Mouse (Mus musculus) midbrain, postnatal 0 days (tissue): ENCODE results near the gene Spp1. TPM values are rescaled to one million over a fixed set of nuclear protein-coding genes. Genes with fewer than 3 reads are reported as not detected.

Experiments
- ATAC-seq: fragments of 200-750 bp; cut with Nextera tagmentation; 2 replicates; pipeline ENCODE4 v1.8.0; 2017; ENCODE audit warnings: moderate number of reproducible peaks, mild to moderate bottlenecking, moderate TSS enrichment, moderate library complexity; ENCODE audit not compliant: low FRiP score
- DNase-seq: peaks from one replicate; pipeline ENCODE4 v3.0.0-alpha.2; 2015; ENCODE audit warnings: low spot score
- H3K27ac ChIP-seq: fragments of 300-500 bp; sonication (generic); 2 replicates; pipeline ENCODE4 v1.5.1; 2014; ENCODE audit warnings: low read depth, mild to moderate bottlenecking, low read length, mixed read lengths
- H3K27me3 ChIP-seq: fragments of 300-500 bp; sonication (generic); 2 replicates; pipeline ENCODE4 v1.6.1; 2014; ENCODE audit warnings: low read length, control low read depth, mixed read lengths; ENCODE audit not compliant: insufficient read depth
- H3K36me3 ChIP-seq: fragments of 300-500 bp; sonication (generic); 2 replicates; pipeline ENCODE4 v1.6.1; 2014; ENCODE audit warnings: low read length, control low read depth, mixed read lengths; ENCODE audit not compliant: insufficient read depth
- H3K4me1 ChIP-seq: fragments of 300-500 bp; sonication (generic); 2 replicates; pipeline ENCODE4 v1.6.1; 2014; ENCODE audit warnings: mild to moderate bottlenecking, control low read depth, antibody characterized with exemption, low read length, mixed read lengths; ENCODE audit not compliant: insufficient read depth
- H3K4me2 ChIP-seq: fragments of 300-500 bp; sonication (generic); 2 replicates; pipeline ENCODE4 v1.6.1; 2014; ENCODE audit warnings: low read depth, mild to moderate bottlenecking, low read length, mixed read lengths; ENCODE audit not compliant: poor library complexity, severe bottlenecking
- H3K4me3 ChIP-seq: fragments of 300-500 bp; sonication (generic); 2 replicates; pipeline ENCODE4 v1.5.1; 2014; ENCODE audit warnings: low read depth, mild to moderate bottlenecking, low read length, moderate library complexity
- H3K9ac ChIP-seq: fragments of 300-500 bp; sonication (generic); replicated peaks from 2 replicates; pipeline ENCODE4 v1.6.1; 2014; ENCODE audit warnings: mild to moderate bottlenecking, low read length, moderate library complexity, mixed read lengths; ENCODE audit not compliant: poor library complexity, severe bottlenecking
- H3K9me3 ChIP-seq: fragments of 300-500 bp; sonication (generic); 2 replicates; pipeline ENCODE4 v1.6.1; 2016; ENCODE audit warnings: low read length, control low read depth
- CTCF ChIP-seq: IDR thresholded peaks from 2 replicates; pipeline ENCODE4 v1.5.1; 2016; ENCODE audit warnings: antibody characterized with exemption, mild to moderate bottlenecking
- WGBS: fragments of 180-500 bp; shearing (Covaris S2); extraction: QIAGEN DNeasy Blood & Tissue Kit; methylation state at CpG from one replicate; pipeline ENCODE4 v1.1.7; 2014; 5-methylcytosine and 5-hydroxymethylcytosine counted together
- polyA plus RNA-seq: library from polyadenylated mRNA; unstranded; fragments of >200 nt; fragmentation: Nextera tagmentation; extraction: Ambion mirVana; gene quantifications from 2 replicates; pipeline ENCODE4 v1.2.1, GENCODE M21; 2015
- total RNA-seq: library from RNA; depleted of rRNA; stranded (reverse); fragments of >200 nt; gene quantifications from 2 replicates; pipeline ENCODE4 v1.2.3, GENCODE M21; 2014; rRNA removed

The Spp1 gene
- total RNA-seq (14.3 and 18.4 TPM in 2 replicates), polyA plus RNA-seq (25.9 and 31.2 TPM in 2 replicates)

DNA sequence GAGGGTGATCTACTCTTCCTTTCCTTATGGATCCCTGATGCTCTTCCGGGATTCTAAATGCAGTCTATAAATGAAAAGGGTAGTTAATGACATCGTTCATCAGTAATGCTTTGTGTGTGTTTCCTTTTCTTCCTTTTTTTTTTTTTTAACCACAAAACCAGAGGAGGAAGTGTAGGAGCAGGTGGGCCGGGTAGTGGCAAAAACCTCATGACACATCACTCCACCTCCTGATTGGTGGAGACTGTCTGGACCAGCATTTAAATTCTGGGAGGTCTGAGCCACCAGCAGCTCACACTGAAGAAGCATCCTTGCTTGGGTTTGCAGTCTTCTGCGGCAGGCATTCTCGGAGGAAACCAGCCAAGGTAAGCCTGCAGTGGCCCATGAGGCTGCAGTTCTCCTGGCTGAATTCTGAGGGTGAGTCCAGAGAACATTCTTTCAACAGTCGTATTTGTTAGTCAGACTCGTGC is at the start of gene Spp1:
TSS of gene Spp1 (plus strand) at position 284 of the 467 bp plus-strand sequence.
- no peaks in the 10 kb centered on the region for H3K36me3 ChIP-seq
- no peak for TF ChIP-seq CTCF
- no peak within 1 kb of the TSS for H3K4me2 ChIP-seq
- no peak within 1 kb of the TSS for H3K27ac ChIP-seq
- H3K9me3 ChIP-seq = no peaks in the 10 kb centered on the region
- no peak for ATAC-seq
- no peaks in the 10 kb centered on the region for H3K4me1 ChIP-seq
- H3K27me3 ChIP-seq = no peaks in the 10 kb centered on the region
- no peak for DNase-seq
- 77% methylated on average over 7 of the region's 7 CpGs for WGBS
- no peak within 1 kb of the TSS for H3K9ac ChIP-seq
- no peak within 1 kb of the TSS for H3K4me3 ChIP-seq

GRCm38 (mm10) chr5:104385521-104385920 is 49.4 kb upstream of the Spp1 start:
- Histone ChIP-seq H3K9ac (no peak overlapping the region), H3K4me2 (no peak overlapping the region), H3K9me3 (no peaks in the 10 kb centered on the region), H3K27me3 (no peaks in the 10 kb centered on the region), H3K4me3 (no peak overlapping the region), H3K4me1 (no peaks in the 10 kb centered on the region), H3K36me3 (no peaks in the 10 kb centered on the region), H3K27ac (no peak overlapping the region)
- no peak for ATAC-seq
- no peak for TF ChIP-seq CTCF
- DNase-seq = no peak
- 93% methylated on average over 16 of the region's 16 CpGs for WGBS

GRCm38 (mm10) chr5:104386908-104387307 is 48.0 kb upstream of the Spp1 start:
- 83% methylated on average over 5 of the region's 5 CpGs for WGBS
- no peaks in the 10 kb centered on the region for H3K27me3 ChIP-seq
- no peak for DNase-seq
- H3K4me2 ChIP-seq = no peak overlapping the region
- no peak overlapping the region for H3K27ac ChIP-seq
- no peaks in the 10 kb centered on the region for H3K4me1 ChIP-seq
- ATAC-seq = no peak
- H3K9me3 ChIP-seq = no peaks in the 10 kb centered on the region
- no peak for TF ChIP-seq CTCF
- H3K9ac ChIP-seq = no peak overlapping the region
- no peaks in the 10 kb centered on the region for H3K36me3 ChIP-seq
- no peak overlapping the region for H3K4me3 ChIP-seq

- no peak for ATAC-seq
- Histone ChIP-seq H3K4me2 (no peak overlapping the region), H3K9ac (no peak overlapping the region), H3K9me3 (no peaks in the 10 kb centered on the region), H3K36me3 (no peaks in the 10 kb centered on the region), H3K27ac (no peak overlapping the region), H3K4me3 (no peak overlapping the region), H3K4me1 (no peaks in the 10 kb centered on the region), H3K27me3 (no peaks in the 10 kb centered on the region)
- no peak for TF ChIP-seq CTCF
- 76% methylated on average over 2 of the region's 2 CpGs for WGBS
- no peak for DNase-seq
These were observed 44.0 kb upstream of the Spp1 start for GRCm38 (mm10) chr5:104390962-104391361.

DNA sequence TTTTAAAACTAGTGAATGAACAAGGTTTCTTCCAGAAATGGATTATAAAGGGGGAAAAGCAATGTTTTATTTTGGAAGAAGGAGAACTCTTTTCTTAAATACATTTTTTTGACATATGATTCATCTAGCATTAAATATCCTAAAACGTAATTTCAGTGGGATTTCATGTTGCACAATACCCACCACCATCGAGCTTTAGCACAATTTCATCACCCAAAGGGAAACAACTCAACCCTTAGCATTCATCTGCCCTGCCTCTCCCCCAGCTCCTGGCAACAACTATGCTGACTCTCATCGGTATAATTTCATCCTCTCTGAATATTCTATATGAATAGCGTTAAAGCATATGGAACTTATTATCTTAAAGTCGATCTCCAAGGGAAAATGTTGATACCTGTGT is 42.1 kb upstream of the Spp1 start:
- no peak for DNase-seq
- ATAC-seq = no peak
- 84% methylated on average over 5 of the region's 5 CpGs for WGBS
- H3K4me3 ChIP-seq = no peak overlapping the region
- no peak overlapping the region for H3K9ac ChIP-seq
- no peak overlapping the region for H3K4me2 ChIP-seq
- no peak for TF ChIP-seq CTCF
- H3K27ac ChIP-seq = no peak overlapping the region
- no peaks in the 10 kb centered on the region for H3K4me1 ChIP-seq
- H3K36me3 ChIP-seq = no peaks in the 10 kb centered on the region
- H3K27me3 ChIP-seq = no peaks in the 10 kb centered on the region
- no peaks in the 10 kb centered on the region for H3K9me3 ChIP-seq

DNA sequence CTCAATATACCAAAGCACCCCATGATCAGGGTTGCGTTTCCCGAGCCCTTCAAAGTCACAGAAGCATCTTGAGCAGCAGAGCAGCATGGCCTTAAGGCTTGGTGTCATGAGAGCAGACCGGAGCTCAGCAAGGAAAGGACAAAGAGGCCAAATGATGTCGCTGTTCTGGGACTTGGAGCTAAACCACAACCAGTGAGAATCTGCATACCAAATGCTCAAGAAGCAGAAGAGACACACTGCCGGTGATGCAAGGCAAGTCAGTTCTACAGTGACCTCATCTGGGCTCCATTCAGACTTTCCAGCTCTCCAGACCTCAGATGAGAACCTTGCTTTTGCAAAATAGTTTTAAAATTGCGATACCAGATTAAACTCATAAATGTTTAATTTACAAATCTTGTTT is 38.6 kb upstream of the Spp1 start:
- Histone ChIP-seq H3K36me3 (no peaks in the 10 kb centered on the region), H3K27ac (no peak overlapping the region), H3K9ac (no peak overlapping the region), H3K27me3 (no peaks in the 10 kb centered on the region), H3K4me3 (no peak overlapping the region), H3K9me3 (no peaks in the 10 kb centered on the region), H3K4me2 (no peak overlapping the region), H3K4me1 (no peaks in the 10 kb centered on the region)
- TF ChIP-seq CTCF = no peak
- no peak for ATAC-seq
- no peak for DNase-seq
- WGBS = 69% methylated on average over 6 of the region's 6 CpGs
